Mouse (Mus musculus): ENCODE measurements around the gene L2hgdh.
"Not testable (repeated sequence)": the region's sequence is repeated elsewhere in the genome, so short reads cannot be mapped to it uniquely, and the experiment has no call there.

The L2hgdh gene

GRCm38 (mm10) chr12:69680635-69681565, 43.8 kb downstream of the L2hgdh start:
- in situ Hi-C loops (cut with MboI; ENCODE audit: unreplicated experiment in 2 of 2): no loop called here

DNA sequence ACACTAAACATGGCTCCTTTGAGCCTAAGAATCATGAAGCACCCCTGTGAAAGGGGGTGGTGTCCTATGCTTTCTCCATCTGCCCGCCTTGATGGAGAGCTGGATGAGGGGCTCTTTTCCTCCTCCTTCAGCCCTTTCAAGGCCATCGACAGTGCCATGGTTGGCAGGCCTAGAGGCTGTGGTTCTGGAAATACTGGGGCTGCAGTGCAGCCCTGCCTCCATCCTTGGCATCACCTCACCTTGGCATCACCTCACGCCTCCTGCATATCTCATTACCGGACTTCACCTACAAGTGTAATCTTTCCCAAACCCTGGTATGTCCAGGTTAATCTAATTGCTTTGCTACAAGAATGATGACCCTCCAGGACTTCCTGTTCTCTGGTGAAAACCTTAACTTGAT, 48.5 kb downstream of the L2hgdh start:
- in situ Hi-C loops (cut with MboI; ENCODE audit: unreplicated experiment in 2 of 2): no loop called here

GRCm38 (mm10) chr12:69674576-69675537, 49.8 kb downstream of the L2hgdh start:
- in situ Hi-C loops (cut with MboI; ENCODE audit: unreplicated experiment in 2 of 2): no loop called here

DNA sequence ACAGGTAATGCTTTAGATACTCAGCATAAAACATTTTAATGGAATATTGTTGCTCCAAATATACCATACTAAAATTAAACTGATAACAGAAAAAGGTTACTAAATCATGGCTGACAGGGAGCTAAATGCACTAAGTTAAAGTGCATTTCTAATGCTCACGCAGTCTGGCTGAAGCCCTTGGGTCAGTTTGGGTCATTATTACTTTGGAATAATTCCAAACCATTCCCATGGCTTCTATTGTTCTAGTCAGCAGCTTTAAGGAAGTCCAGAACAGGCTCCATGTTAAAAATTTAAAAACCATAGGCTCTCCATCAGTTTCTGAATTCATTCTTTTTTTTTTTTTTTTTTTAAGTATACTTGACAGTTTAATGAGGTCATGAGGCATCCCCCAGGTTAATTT, 50.5 kb downstream of the L2hgdh start:
- in situ Hi-C loops (cut with MboI; ENCODE audit: unreplicated experiment in 2 of 2): no loop called here

- in situ Hi-C loops (cut with MboI; ENCODE audit: unreplicated experiment in 2 of 2): no loop called here
Measured at GRCm38 (mm10) chr12:69666721-69667120, 58.0 kb downstream of the L2hgdh start.

DNA sequence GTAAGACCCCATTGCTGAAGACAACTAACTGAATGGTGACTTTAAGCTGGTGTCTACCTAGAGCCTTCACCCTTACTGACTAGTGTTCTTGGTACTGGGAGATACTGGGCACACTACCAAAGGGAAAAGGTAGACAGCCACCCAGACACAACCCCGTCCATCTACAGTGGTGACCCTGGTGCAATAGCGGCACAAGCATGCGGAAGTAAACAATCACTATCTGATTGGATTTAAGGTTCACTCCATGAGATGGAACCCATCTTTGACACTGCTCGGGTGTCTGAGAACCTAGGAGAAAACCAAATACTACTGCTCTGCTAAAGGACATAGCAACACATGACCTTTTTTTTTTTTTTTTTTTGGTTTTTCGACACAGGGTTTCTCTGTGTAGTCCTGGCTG, 63.0 kb downstream of the L2hgdh start:
- in situ Hi-C loops (cut with MboI; ENCODE audit: unreplicated experiment in 2 of 2): no loop called here

DNA sequence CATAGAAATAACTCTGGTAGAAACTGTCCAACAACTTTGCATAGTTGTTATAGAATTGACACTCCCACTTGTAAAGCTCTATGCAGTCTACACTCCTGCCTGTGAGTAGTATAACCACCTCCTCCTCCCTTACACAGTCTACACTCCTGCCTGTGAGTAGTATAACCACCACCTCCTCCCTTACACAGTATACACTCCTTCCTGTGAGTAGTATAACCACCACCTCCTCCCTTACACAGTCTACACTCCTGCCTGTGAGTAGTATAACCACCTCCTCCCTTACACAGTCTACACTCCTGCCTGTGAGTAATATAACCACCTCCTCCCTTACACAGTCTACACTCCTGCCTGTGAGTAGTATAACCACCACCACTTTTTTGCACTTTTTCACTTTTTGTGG, 70.7 kb downstream of the L2hgdh start:
- in situ Hi-C loops (cut with MboI; ENCODE audit: unreplicated experiment in 2 of 2): not testable (repeated sequence)

DNA sequence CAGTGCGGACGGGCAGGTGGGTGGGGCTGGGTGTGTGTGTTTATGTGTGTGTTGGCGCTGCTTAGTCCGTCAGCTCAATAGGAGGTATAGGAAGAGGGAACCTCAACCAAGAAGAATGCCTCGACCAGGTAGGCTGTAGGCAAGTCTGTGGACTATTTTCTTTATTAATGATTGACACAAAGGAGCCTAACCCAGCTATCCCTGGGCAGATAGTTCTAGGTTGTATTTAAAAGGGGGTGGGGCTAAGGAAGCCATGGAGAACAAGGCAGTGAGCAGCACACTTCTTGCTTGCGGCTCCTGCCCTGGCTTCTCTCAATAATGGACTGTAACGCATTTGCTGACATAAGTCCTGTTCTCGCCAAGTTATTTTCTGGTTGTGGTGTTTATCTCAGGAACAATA, 75.2 kb downstream of the L2hgdh start:
- in situ Hi-C loops (cut with MboI; ENCODE audit: unreplicated experiment in 2 of 2): no loop called here

- in situ Hi-C loops (cut with MboI; ENCODE audit: unreplicated experiment in 2 of 2): no loop called here
Measured at GRCm38 (mm10) chr12:69645821-69646616, 78.7 kb downstream of the L2hgdh start.

GRCm38 (mm10) chr12:69644877-69645276, 79.8 kb downstream of the L2hgdh start:
- in situ Hi-C loops (cut with MboI; ENCODE audit: unreplicated experiment in 2 of 2): no loop called here

- in situ Hi-C loops (cut with MboI; ENCODE audit: unreplicated experiment in 2 of 2): no loop called here
Measured at GRCm38 (mm10) chr12:69642877-69643276, 81.8 kb downstream of the L2hgdh start.

Measured in v-Abl transformed pro-B cells (cell line).